Mouse (Mus musculus) small intestine, adult 2 months (tissue): Measurements from ENCODE around the gene Lce3b.

Source experiments
- CTCF ChIP-seq: fragments of 200-500 bp; IDR thresholded peaks from 2 replicates; pipeline ENCODE4 v1.5.1; 2012; ENCODE audit warnings: low read depth, mild to moderate bottlenecking, control low read depth, inconsistent platforms, low read length, moderate library complexity, mixed read lengths; ENCODE audit not compliant: insufficient replicate concordance, insufficient read length; ENCODE audit errors: extremely low read depth
- POLR2A ChIP-seq: fragments of 200-500 bp; IDR thresholded peaks from 2 replicates; pipeline ENCODE4 v1.6.1; 2012; ENCODE audit warnings: low read depth, mild to moderate bottlenecking, control low read depth, inconsistent platforms, low read length, moderate library complexity

DNA sequence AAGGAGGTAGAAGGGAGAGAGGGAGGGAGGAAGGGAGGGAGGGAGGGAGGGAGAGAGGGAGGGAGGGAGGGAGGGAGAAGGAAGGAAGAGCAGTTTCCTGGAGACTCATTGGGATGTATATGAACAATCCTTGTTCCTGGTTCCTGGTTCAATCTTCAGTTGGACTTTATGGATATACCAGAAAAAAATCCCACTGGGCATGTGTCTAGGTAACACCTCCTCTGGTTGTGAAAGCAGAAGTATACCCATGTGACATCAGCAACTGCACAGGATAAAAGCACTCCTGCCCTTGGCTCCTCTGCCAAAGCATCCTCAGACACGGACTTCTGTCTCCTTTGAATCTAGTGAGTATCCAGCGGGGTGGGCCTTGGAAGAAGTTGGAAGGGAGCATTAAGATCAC is at the start of gene Lce3b:
- TF ChIP-seq CTCF (no peak), POLR2A (no peak)
